Comparison of ENCODE assay signal across 8 mouse cellular contexts in genomic region chr17:45251034-45251730, GRCm38 (mm10).
DNase-seq lines count a peak whose midpoint lies in the region; ATAC-seq and TF ChIP-seq lines count a peak whose summit lies in the region.

No protein-coding gene starts in this region.

- peak; percentile 50 for DNase-seq in MN1 (ENCODE audit: low spot score)
- DNase-seq in cerebellum, adult 18-20 months: peak; percentile 68 to 78
- DNase-seq in forebrain, postnatal 0 days: peak; percentile 84
- peak; percentile 75 for DNase-seq in layer of hippocampus, adult 9-11 months
- DNase-seq in lung, postnatal 14 days: peak; percentile 80
- DNase-seq in retina, adult 2 months (ENCODE audit: low read depth, low spot score): peak; percentile 11
- peak; percentile 68 for DNase-seq in thymus, postnatal 25 days

- H3K4me3 ChIP-seq in forebrain, postnatal 0 days (ENCODE audit: low read depth, low read length): no peak overlapping the region
- H3K4me3 ChIP-seq in hindbrain, embryonic 12.5 days: no peak overlapping the region

- no peaks in the 10 kb centered on the region for H3K27me3 ChIP-seq in forebrain, postnatal 0 days (ENCODE audit: insufficient read depth, low read length)
- H3K27me3 ChIP-seq in hindbrain, embryonic 12.5 days: no peaks in the 10 kb centered on the region

- ATAC-seq in forebrain, postnatal 0 days: peak; percentile 79
- ATAC-seq in hindbrain, embryonic 12.5 days (ENCODE audit: low FRiP score): peak; percentile 69

- peak; percentile 89 for TF ChIP-seq CTCF in forebrain, postnatal 0 days (IDR thresholded peaks at IDR 0.05; ENCODE audit: low read depth)

- no peaks in the 10 kb centered on the region for H3K36me3 ChIP-seq in forebrain, postnatal 0 days (ENCODE audit: insufficient read depth)
- no peaks in the 10 kb centered on the region for H3K36me3 ChIP-seq in hindbrain, embryonic 12.5 days

- H3K27ac ChIP-seq in forebrain, postnatal 0 days (ENCODE audit: low read depth, low read length): no peak overlapping the region
- H3K27ac ChIP-seq in hindbrain, embryonic 12.5 days: no peak overlapping the region

- no peaks in the 10 kb centered on the region for H3K9me3 ChIP-seq in forebrain, postnatal 0 days (ENCODE audit: low read length)
- H3K9me3 ChIP-seq in hindbrain, embryonic 12.5 days (replicated peaks): no peaks in the 10 kb centered on the region

- H3K4me1 ChIP-seq in forebrain, postnatal 0 days (ENCODE audit: insufficient read depth): no peaks in the 10 kb centered on the region
- H3K4me1 ChIP-seq in hindbrain, embryonic 12.5 days: peaks cover 18% of the 10 kb centered on the region; the same call in 1 of the 2 replicates

- H3K9ac ChIP-seq in forebrain, postnatal 0 days: no peak overlapping the region
- no peak overlapping the region for H3K9ac ChIP-seq in hindbrain, embryonic 12.5 days

- WGBS in forebrain, postnatal 0 days: 23% methylated on average over 22 of the region's 22 CpGs
- 23% methylated on average over 22 of the region's 22 CpGs for WGBS in hindbrain, embryonic 12.5 days

- peak overlapping the region; percentile 43 for H3K4me2 ChIP-seq in forebrain, postnatal 0 days (ENCODE audit: low read depth)
- H3K4me2 ChIP-seq in hindbrain, embryonic 12.5 days (replicated peaks): peak overlapping the region; percentile 49

Comparison
In these comparisons a context has a peak if more than half of its experiments do, and no peak if none do; other contexts are left out.
1. DNase-seq: peak in every context shown above with its lines; median percentile 84 in forebrain, postnatal 0 days; 80 in lung, postnatal 14 days; 75 in layer of hippocampus, adult 9-11 months; 73 in cerebellum, adult 18-20 months; 68 in thymus, postnatal 25 days; 50 in MN1; 11 in retina, adult 2 months.